Mouse (Mus musculus): ENCODE measurements around the gene Tkt.

DNA sequence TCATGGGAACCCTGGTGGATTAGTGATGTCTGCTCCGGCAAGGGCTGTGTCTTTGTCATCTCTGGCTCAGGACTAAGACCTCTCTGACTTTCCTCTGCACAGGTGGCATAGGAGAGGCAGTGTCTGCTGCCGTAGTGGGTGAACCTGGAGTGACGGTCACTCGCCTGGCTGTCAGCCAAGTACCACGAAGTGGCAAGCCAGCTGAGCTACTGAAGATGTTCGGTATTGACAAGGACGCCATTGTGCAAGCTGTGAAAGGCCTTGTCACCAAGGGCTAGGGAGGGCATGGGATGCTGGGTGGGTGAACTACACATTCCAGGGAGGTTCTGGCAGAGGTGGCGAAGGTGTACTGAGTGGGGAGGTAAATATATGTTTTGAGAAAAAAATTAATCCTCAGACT lies 25.1 kb downstream of the Tkt start:
- no peak for TF ChIP-seq EP300 (IDR thresholded peaks at IDR 0.05; ENCODE audit: insufficient read depth, low read depth, low read length)
- TF ChIP-seq POLR2A (IDR thresholded peaks at IDR 0.05; ENCODE audit: insufficient read depth, low read length): no peak
- no peak for TF ChIP-seq CTCF (IDR thresholded peaks at IDR 0.05; ENCODE audit: low read depth, low read length)
